Mouse (Mus musculus) liver, embryonic 12.5 days (tissue): Measurements from ENCODE around the gene Slc15a1. TPM values are rescaled to one million over a fixed set of nuclear protein-coding genes. Genes with fewer than 3 reads are reported as not detected.
"Not testable (repeated sequence)": the region's sequence is repeated elsewhere in the genome, so short reads cannot be mapped to it uniquely, and the experiment has no call there.

Experiments
- ATAC-seq: fragments of 200-750 bp; cut with Nextera tagmentation; 2 replicates; pipeline ENCODE4 v1.8.0; 2017; ENCODE audit warnings: moderate number of reproducible peaks, mild to moderate bottlenecking, moderate library complexity
- H3K27ac ChIP-seq: fragments of 300-500 bp; sonication (generic); 2 replicates; pipeline ENCODE4 v1.5.1; 2016; ENCODE audit warnings: mild to moderate bottlenecking
- H3K27me3 ChIP-seq: fragments of 300-500 bp; sonication (generic); replicated peaks from 2 replicates; pipeline ENCODE4 v1.6.1; 2016; ENCODE audit warnings: mild to moderate bottlenecking, moderate library complexity
- H3K36me3 ChIP-seq: fragments of 300-500 bp; sonication (generic); 2 replicates; pipeline ENCODE4 v1.6.1; 2016; ENCODE audit warnings: mild to moderate bottlenecking, moderate library complexity
- H3K4me1 ChIP-seq: fragments of 300-500 bp; sonication (generic); 2 replicates; pipeline ENCODE4 v1.6.1; 2016
- H3K4me2 ChIP-seq: fragments of 300-500 bp; sonication (generic); 2 replicates; pipeline ENCODE4 v1.6.1; 2016; ENCODE audit warnings: mild to moderate bottlenecking, moderate library complexity
- H3K4me3 ChIP-seq: fragments of 300-500 bp; sonication (generic); 2 replicates; pipeline ENCODE4 v1.5.1; 2016; ENCODE audit warnings: mild to moderate bottlenecking, moderate library complexity
- H3K9ac ChIP-seq: fragments of 300-500 bp; sonication (generic); 2 replicates; pipeline ENCODE4 v1.6.1; 2016; ENCODE audit warnings: mild to moderate bottlenecking, moderate library complexity
- H3K9me3 ChIP-seq: fragments of 300-500 bp; sonication (generic); replicated peaks from 2 replicates; pipeline ENCODE4 v1.6.1; 2016; ENCODE audit warnings: mild to moderate bottlenecking, moderate library complexity
- WGBS: fragments of 180-500 bp; shearing (Covaris S2); methylation state at CpG from one replicate; pipeline ENCODE4 v1.1.7; 2016; ENCODE audit not compliant: insufficient replicate concordance; 5-methylcytosine and 5-hydroxymethylcytosine counted together
- polyA plus RNA-seq: library from polyadenylated mRNA; unstranded; fragments of >200 nt; fragmentation: Nextera tagmentation; extraction: Ambion mirVana; gene quantifications from 2 replicates; pipeline ENCODE4 v1.2.1, GENCODE M21; 2016

Gene Slc15a1
- polyA plus RNA-seq, 1 experiment from 2014 or later, result not detected

GRCm38 (mm10) chr14:121422664-121423340 is 82.2 kb downstream of the Slc15a1 start:
- no peaks in the 10 kb centered on the region for H3K27me3 ChIP-seq
- peak; percentile 98 for ATAC-seq
- 9% methylated on average over 4 of the region's 4 CpGs for WGBS
- H3K4me3 ChIP-seq, result peak overlapping the region; percentile 20
- peak overlapping the region; percentile 60 for H3K4me2 ChIP-seq
- peaks cover 34% of the 10 kb centered on the region for H3K4me1 ChIP-seq
- H3K27ac ChIP-seq, result peak overlapping the region; percentile 91
- H3K36me3 ChIP-seq, result no peaks in the 10 kb centered on the region
- H3K9ac ChIP-seq, result peak overlapping the region; percentile 49
- 0 out of 2 replicates have a peak, but pooled peaks cover 6% of the 10 kb centered on the region for H3K9me3 ChIP-seq

GRCm38 (mm10) chr14:121422000-121422399 is 83.1 kb downstream of the Slc15a1 start:
- WGBS, result 68% methylated on average over 4 of the region's 4 CpGs
- no peak overlapping the region; the same call in 1 of the 2 replicates for H3K9ac ChIP-seq
- H3K9me3 ChIP-seq, result 0 out of 2 replicates have a peak, but pooled peaks cover 5% of the 10 kb centered on the region
- no peaks in the 10 kb centered on the region for H3K36me3 ChIP-seq
- H3K4me3 ChIP-seq, result no peak overlapping the region
- peak overlapping the region; percentile 60 for H3K4me2 ChIP-seq
- H3K4me1 ChIP-seq, result peaks cover 34% of the 10 kb centered on the region
- H3K27ac ChIP-seq, result peak overlapping the region; percentile 91
- H3K27me3 ChIP-seq, result 0 out of 2 replicates have a peak, but pooled peaks cover 2% of the 10 kb centered on the region
- ATAC-seq, result 0 out of 2 replicates have a peak, but pooled peaks have one; percentile 17

- Histone ChIP-seq H3K4me2 (no peak overlapping the region), H3K36me3 (no peaks in the 10 kb centered on the region), H3K4me3 (no peak overlapping the region), H3K9ac (no peak overlapping the region), H3K27ac (no peak overlapping the region), H3K27me3 (peaks cover 3% of the 10 kb centered on the region; the same call in 1 of the 2 replicates), H3K4me1 (peaks cover 12% of the 10 kb centered on the region), H3K9me3 (0 out of 2 replicates have a peak, but pooled peaks cover 5% of the 10 kb centered on the region)
- WGBS, result 72% methylated on average over 5 of the region's 5 CpGs
- ATAC-seq, result no peak
These were observed 87.5 kb downstream of the Slc15a1 start for GRCm38 (mm10) chr14:121417594-121417993.

GRCm38 (mm10) chr14:121416626-121417319 is 88.3 kb downstream of the Slc15a1 start:
- Histone ChIP-seq H3K27me3 (peaks cover 9% of the 10 kb centered on the region; the same call in 1 of the 2 replicates), H3K27ac (no peak overlapping the region), H3K9me3 (0 out of 2 replicates have a peak, but pooled peaks cover 5% of the 10 kb centered on the region), H3K36me3 (no peaks in the 10 kb centered on the region), H3K4me3 (no peak overlapping the region), H3K4me2 (no peak overlapping the region), H3K9ac (no peak overlapping the region), H3K4me1 (peaks cover 4% of the 10 kb centered on the region)
- WGBS, result 61% methylated on average over 12 of the region's 12 CpGs
- ATAC-seq, result no peak

- Histone ChIP-seq H3K36me3 (no peaks in the 10 kb centered on the region), H3K4me2 (no peak overlapping the region), H3K9me3 (no peaks in the 10 kb centered on the region), H3K27me3 (peaks cover 9% of the 10 kb centered on the region; the same call in 1 of the 2 replicates), H3K9ac (no peak overlapping the region), H3K27ac (no peak overlapping the region), H3K4me3 (no peak overlapping the region), H3K4me1 (no peaks in the 10 kb centered on the region)
- WGBS, result 73% methylated on average over 6 of the region's 6 CpGs
- ATAC-seq, result no peak
These were observed 90.3 kb downstream of the Slc15a1 start for GRCm38 (mm10) chr14:121414635-121415241.

GRCm38 (mm10) chr14:121413726-121414125 is 91.3 kb downstream of the Slc15a1 start:
- H3K36me3 ChIP-seq, H3K9me3 ChIP-seq, H3K27ac ChIP-seq, H3K9ac ChIP-seq, H3K27me3 ChIP-seq, ATAC-seq, H3K4me1 ChIP-seq, H3K4me2 ChIP-seq, H3K4me3 ChIP-seq: not testable (repeated sequence)
- 96% methylated on average over 1 of the region's 1 CpGs for WGBS

Other genes starting within 250 kb of the Slc15a1 start
- gene Stk24, start 125.2 kb downstream of the Slc15a1 start, polyA plus RNA-seq, result 56.8 and 62.0 TPM in 2 replicates